Mouse (Mus musculus) liver, postnatal 0 days (tissue): ENCODE measurements at regions not wholly inside any gene's neighbourhood (a gene's known extent, or its start where the extent isn't known, plus 50 kb on each side); places are given as distances from the start of the nearest gene placed in this dataset.

Source experiments
- ATAC-seq: fragments of 200-750 bp; cut with Nextera tagmentation; 2 replicates; pipeline ENCODE4 v1.8.0; 2017; ENCODE audit warnings: mild to moderate bottlenecking, moderate library complexity
- DNase-seq: peaks from one replicate; pipeline ENCODE4 v3.0.0-alpha.2; 2016
- H3K27ac ChIP-seq: fragments of 300-500 bp; sonication (generic); 2 replicates; pipeline ENCODE4 v1.5.1; 2014; ENCODE audit warnings: antibody characterized with exemption, moderate library complexity, mild to moderate bottlenecking, low read depth
- H3K27me3 ChIP-seq: fragments of 300-500 bp; sonication (generic); 2 replicates; pipeline ENCODE4 v1.6.1; 2014; ENCODE audit warnings: low read length, control low read depth, mixed read lengths; ENCODE audit not compliant: insufficient read depth
- H3K36me3 ChIP-seq: fragments of 300-500 bp; sonication (generic); replicated peaks from 2 replicates; pipeline ENCODE4 v1.6.1; 2014; ENCODE audit warnings: mild to moderate bottlenecking, control low read depth, low read length, moderate library complexity, mixed read lengths; ENCODE audit not compliant: insufficient read depth
- H3K4me1 ChIP-seq: fragments of 300-500 bp; sonication (generic); 2 replicates; pipeline ENCODE4 v1.6.1; 2014; ENCODE audit warnings: antibody characterized with exemption, mild to moderate bottlenecking, control low read depth; ENCODE audit not compliant: insufficient read depth
- H3K4me2 ChIP-seq: fragments of 300-500 bp; sonication (generic); 2 replicates; pipeline ENCODE4 v1.6.1; 2014; ENCODE audit warnings: low read depth, mild to moderate bottlenecking, low read length, moderate library complexity, mixed read lengths
- H3K4me3 ChIP-seq: fragments of 300-500 bp; sonication (generic); 2 replicates; pipeline ENCODE4 v1.5.1; 2014; ENCODE audit warnings: low read depth, low read length
- H3K9ac ChIP-seq: fragments of 300-500 bp; sonication (generic); replicated peaks from 2 replicates; pipeline ENCODE4 v1.6.1; 2014; ENCODE audit warnings: mild to moderate bottlenecking, moderate library complexity
- H3K9me3 ChIP-seq: fragments of 300-500 bp; sonication (generic); 2 replicates; pipeline ENCODE4 v1.6.1; 2016; ENCODE audit warnings: mild to moderate bottlenecking, control low read depth, low read length, mixed read lengths
- CTCF ChIP-seq: sonication (generic); IDR thresholded peaks from 2 replicates; pipeline ENCODE4 v1.5.1; 2016; ENCODE audit warnings: antibody characterized with exemption, low read depth
- EP300 ChIP-seq: IDR thresholded peaks from 2 replicates; pipeline ENCODE4 v1.6.1; 2016; ENCODE audit warnings: antibody characterized with exemption, low read depth, mild to moderate bottlenecking
- WGBS: fragments of 180-500 bp; shearing (Covaris S2); extraction: QIAGEN DNeasy Blood & Tissue Kit; methylation state at CpG from one replicate; pipeline ENCODE4 v1.1.7; 2014; ENCODE audit not compliant: insufficient replicate concordance; 5-methylcytosine and 5-hydroxymethylcytosine counted together

DNA sequence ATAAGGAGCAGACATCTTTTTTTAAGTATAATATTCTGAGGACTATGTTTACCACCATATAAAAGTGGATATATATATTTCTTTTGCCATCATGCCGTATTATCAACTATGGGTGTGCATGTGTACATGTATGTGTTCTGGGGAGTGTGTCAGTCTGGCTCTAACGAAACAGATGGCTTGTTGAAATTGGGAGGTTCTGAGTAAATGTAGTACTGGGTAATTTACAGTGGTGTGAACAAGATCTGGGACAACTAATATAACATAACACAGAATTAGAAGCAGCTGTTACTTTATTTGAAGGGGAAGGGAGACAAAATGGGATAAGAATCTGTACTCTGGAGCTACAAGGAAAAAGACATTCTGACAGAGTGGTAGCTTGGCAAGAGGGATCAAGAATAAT, 1017.3 kb upstream of the Lrrtm3 start:
- H3K27me3 ChIP-seq: no peaks in the 10 kb centered on the region
- WGBS: 66% methylated on average over 2 of the region's 2 CpGs
- H3K36me3 ChIP-seq: no peaks in the 10 kb centered on the region
- no peak overlapping the region for H3K27ac ChIP-seq
- H3K9ac ChIP-seq: no peak overlapping the region
- H3K4me2 ChIP-seq: no peak overlapping the region
- H3K4me3 ChIP-seq: no peak overlapping the region
- TF ChIP-seq CTCF: no peak
- TF ChIP-seq EP300: no peak
- DNase-seq (no peak), ATAC-seq (no peak)
- no peaks in the 10 kb centered on the region for H3K9me3 ChIP-seq
- H3K4me1 ChIP-seq: no peaks in the 10 kb centered on the region

DNA sequence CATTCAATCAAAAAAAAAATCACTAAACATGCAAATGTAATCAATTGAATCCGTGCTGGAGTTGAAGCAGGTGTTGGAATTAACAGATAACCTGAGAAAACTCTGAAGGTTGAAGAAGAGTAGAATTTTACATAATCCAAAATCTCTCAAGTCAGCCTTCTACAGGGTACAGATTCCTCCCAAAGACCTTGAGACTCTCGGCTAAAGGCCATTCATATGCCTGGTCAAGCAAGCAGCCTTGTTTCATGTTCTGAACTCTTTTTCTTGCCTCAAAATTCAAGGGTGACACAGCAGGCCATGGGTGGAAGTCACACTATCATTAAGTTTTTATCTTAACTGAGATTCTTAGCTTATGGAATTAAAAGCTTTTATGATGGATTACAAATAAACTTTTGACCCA, 994.4 kb upstream of the Lrrtm3 start:
- Histone ChIP-seq H3K4me1 (no peaks in the 10 kb centered on the region), H3K4me3 (no peak overlapping the region), H3K36me3 (no peaks in the 10 kb centered on the region), H3K9me3 (no peaks in the 10 kb centered on the region), H3K27me3 (no peaks in the 10 kb centered on the region), H3K27ac (no peak overlapping the region), H3K4me2 (no peak overlapping the region), H3K9ac (no peak overlapping the region)
- ATAC-seq (no peak), DNase-seq (no peak)
- TF ChIP-seq CTCF: no peak
- no peak for TF ChIP-seq EP300
- 66% methylated on average over 2 of the region's 2 CpGs for WGBS

DNA sequence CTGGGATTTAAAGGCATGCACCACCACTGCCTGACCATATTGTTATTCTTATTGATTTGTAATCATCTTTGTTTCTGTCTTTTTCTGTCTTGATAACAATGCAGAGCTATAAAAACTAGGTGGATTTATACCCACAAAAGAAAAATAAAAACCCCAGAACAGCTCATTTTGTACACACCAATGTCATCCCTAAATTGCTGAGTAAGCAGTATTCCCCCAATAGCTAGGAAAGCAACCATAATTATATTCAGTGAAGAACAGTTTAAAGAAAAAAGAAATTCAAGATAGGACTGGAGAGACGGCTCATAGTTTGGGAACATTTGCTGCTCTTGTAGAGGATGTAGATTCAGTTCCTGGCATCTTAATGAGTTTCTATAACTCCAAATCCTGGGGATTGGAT, 991.6 kb upstream of the Lrrtm3 start:
- DNase-seq: no peak
- Histone ChIP-seq H3K36me3 (no peaks in the 10 kb centered on the region), H3K9ac (no peak overlapping the region), H3K4me1 (no peaks in the 10 kb centered on the region), H3K9me3 (no peaks in the 10 kb centered on the region), H3K27me3 (no peaks in the 10 kb centered on the region), H3K4me2 (no peak overlapping the region), H3K27ac (no peak overlapping the region), H3K4me3 (no peak overlapping the region)
- no peak for TF ChIP-seq CTCF
- TF ChIP-seq EP300: no peak
- 70% methylated on average over 1 of the region's 1 CpGs for WGBS
- no peak for ATAC-seq

DNA sequence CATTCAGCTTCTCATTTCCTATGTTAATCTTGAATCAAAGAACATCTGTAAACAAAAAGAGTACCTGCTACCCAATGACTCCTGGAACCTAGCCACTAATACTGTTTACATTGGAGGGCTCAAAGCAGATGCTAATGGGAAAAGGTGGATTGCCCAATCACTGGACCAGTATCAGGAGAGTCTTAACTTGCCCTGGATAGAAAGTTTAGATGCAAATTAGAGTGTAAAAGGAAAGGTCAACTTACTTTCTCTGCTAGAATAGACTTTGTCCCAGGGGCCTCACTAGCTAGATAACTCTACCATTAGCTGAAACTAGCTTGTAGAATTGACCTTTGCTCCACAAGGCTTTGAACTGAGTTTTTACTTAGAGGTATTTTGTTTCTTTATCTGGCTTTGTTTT, 968.0 kb upstream of the Lrrtm3 start:
- DNase-seq: no peak
- H3K9ac ChIP-seq: no peak overlapping the region
- H3K9me3 ChIP-seq: no peaks in the 10 kb centered on the region
- peak; percentile 81 for ATAC-seq
- H3K27me3 ChIP-seq: no peaks in the 10 kb centered on the region
- TF ChIP-seq EP300 (no peak), CTCF (no peak)
- H3K27ac ChIP-seq: no peak overlapping the region
- H3K4me3 ChIP-seq: no peak overlapping the region
- H3K4me1 ChIP-seq: no peaks in the 10 kb centered on the region
- no peak overlapping the region for H3K4me2 ChIP-seq
- H3K36me3 ChIP-seq: no peaks in the 10 kb centered on the region
